15 mouse cellular contexts compared by ENCODE assay signal in the genomic region with DNA sequence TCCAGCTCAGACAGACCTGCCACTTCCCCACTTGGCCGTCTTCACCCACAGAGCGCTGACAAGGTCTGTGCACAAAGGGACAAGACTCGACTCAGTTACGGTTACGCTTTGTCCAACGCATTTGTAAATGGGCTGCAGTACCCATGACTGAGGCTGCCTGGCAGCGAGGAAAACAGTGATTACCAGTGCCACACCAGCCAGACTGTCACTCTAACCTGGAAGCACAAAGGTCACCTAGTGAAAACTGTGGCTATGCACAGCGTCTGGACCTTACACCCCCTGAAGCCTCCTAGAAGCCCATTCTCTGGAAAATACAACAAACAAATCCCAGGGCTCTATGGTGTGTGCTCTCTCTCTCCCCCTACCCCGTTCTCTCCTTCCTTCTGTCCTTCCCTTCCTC.
"Had no signal": no experiment of that assay in that cellular context is flagged by ENCODE, and none has a peak within 500 bp of the region (broad histone marks: within the 10 kb centered on the region; RNA-seq: fewer than 3 reads in every experiment).

No protein-coding gene starts in this region.

- ATAC-seq: intestine, postnatal 0 days had no signal

- DNase-seq: layer of hippocampus, postnatal 36 days; left cerebral cortex, postnatal 4 days; liver, embryonic 13.5 days; lung, adult 18-20 months; lung, postnatal 10 days; lung, postnatal 36 days; midbrain, embryonic 14.5 days; thymus, adult 2 months had no signal

- H3K4me1 ChIP-seq: hindbrain, embryonic 15.5 days; limb, embryonic 12.5 days; limb, embryonic 15.5 days; lung, embryonic 15.5 days had no signal

- H3K27ac ChIP-seq: hindbrain, embryonic 15.5 days; limb, embryonic 12.5 days; limb, embryonic 15.5 days; liver, embryonic 13.5 days; lung, embryonic 15.5 days had no signal

- H3K9ac ChIP-seq: hindbrain, embryonic 15.5 days; limb, embryonic 12.5 days; limb, embryonic 15.5 days; liver, embryonic 13.5 days; lung, embryonic 15.5 days had no signal

- H3K4me3 ChIP-seq: hindbrain, embryonic 15.5 days; limb, embryonic 12.5 days; limb, embryonic 15.5 days; liver, embryonic 13.5 days; lung, embryonic 15.5 days; megakaryocyte, embryonic 14.5 days had no signal

- H3K9me3 ChIP-seq: hindbrain, embryonic 15.5 days; limb, embryonic 12.5 days; limb, embryonic 15.5 days; liver, embryonic 13.5 days; lung, embryonic 15.5 days; megakaryocyte, embryonic 14.5 days had no signal

- H3K27me3 ChIP-seq: hindbrain, embryonic 15.5 days; limb, embryonic 12.5 days; limb, embryonic 15.5 days; liver, embryonic 13.5 days; lung, embryonic 15.5 days; megakaryocyte, embryonic 14.5 days had no signal

- H3K4me2 ChIP-seq: hindbrain, embryonic 15.5 days; limb, embryonic 12.5 days; limb, embryonic 15.5 days; liver, embryonic 13.5 days; lung, embryonic 15.5 days; midbrain, embryonic 11.5 days had no signal
